Mouse (Mus musculus) heart, embryonic 12.5 days (tissue): ENCODE data around the gene 1600014C10Rik. TPM values are rescaled to one million over a fixed set of nuclear protein-coding genes. Genes with fewer than 3 reads are reported as not detected.

ENCODE experiments used
- ATAC-seq: fragments of 200-750 bp; cut with Nextera tagmentation; 2 replicates; pipeline ENCODE4 v1.8.0; 2017; ENCODE audit warnings: moderate TSS enrichment, moderate library complexity; ENCODE audit not compliant: insufficient number of reproducible peaks, low FRiP score
- H3K27ac ChIP-seq: fragments of 300-500 bp; sonication (generic); 2 replicates; pipeline ENCODE4 v1.5.1; 2016; ENCODE audit warnings: mild to moderate bottlenecking, moderate library complexity; ENCODE audit not compliant: poor library complexity, severe bottlenecking
- H3K27me3 ChIP-seq: fragments of 300-500 bp; sonication (generic); replicated peaks from 2 replicates; pipeline ENCODE4 v1.6.1; 2016; ENCODE audit warnings: mild to moderate bottlenecking, moderate library complexity
- H3K36me3 ChIP-seq: fragments of 300-500 bp; sonication (generic); 2 replicates; pipeline ENCODE4 v1.6.1; 2016; ENCODE audit warnings: mild to moderate bottlenecking, moderate library complexity
- H3K4me1 ChIP-seq: fragments of 300-500 bp; sonication (generic); replicated peaks from 2 replicates; pipeline ENCODE4 v1.6.1; 2016; ENCODE audit warnings: mild to moderate bottlenecking
- H3K4me2 ChIP-seq: fragments of 300-500 bp; sonication (generic); 2 replicates; pipeline ENCODE4 v1.6.1; 2016; ENCODE audit warnings: mild to moderate bottlenecking, moderate library complexity
- H3K4me3 ChIP-seq: fragments of 300-500 bp; sonication (generic); 2 replicates; pipeline ENCODE4 v1.5.1; 2016; ENCODE audit warnings: mild to moderate bottlenecking
- H3K9ac ChIP-seq: fragments of 300-500 bp; sonication (generic); 2 replicates; pipeline ENCODE4 v1.6.1; 2016; ENCODE audit warnings: mild to moderate bottlenecking, moderate library complexity
- H3K9me3 ChIP-seq: fragments of 300-500 bp; sonication (generic); replicated peaks from 2 replicates; pipeline ENCODE4 v1.6.1; 2016; ENCODE audit warnings: mild to moderate bottlenecking, moderate library complexity
- WGBS: fragments of 180-500 bp; shearing (Covaris S2); methylation state at CpG from one replicate; pipeline ENCODE4 v1.1.7; 2016; 5-methylcytosine and 5-hydroxymethylcytosine counted together
- polyA plus RNA-seq: library from polyadenylated mRNA; unstranded; fragments of >200 nt; fragmentation: Nextera tagmentation; extraction: Ambion mirVana; gene quantifications from 2 replicates; pipeline ENCODE4 v1.2.1, GENCODE M21; 2016

Gene 1600014C10Rik
- polyA plus RNA-seq, 1 experiment from 2014 or later: 13.5 TPM

- Histone ChIP-seq H3K4me2 (no peak overlapping the region), H3K9me3 (no peaks in the 10 kb centered on the region), H3K4me1 (peaks cover 16% of the 10 kb centered on the region), H3K9ac (no peak overlapping the region), H3K36me3 (peaks cover 26% of the 10 kb centered on the region), H3K27ac (no peak overlapping the region), H3K27me3 (no peaks in the 10 kb centered on the region), H3K4me3 (no peak overlapping the region)
- WGBS: 63% methylated on average over 5 of the region's 5 CpGs
- ATAC-seq: peak; percentile 19; the same call in 1 of the 2 replicates
These were observed 34.6 kb downstream of the 1600014C10Rik start for GRCm38 (mm10) chr7:38217417-38218171.

DNA sequence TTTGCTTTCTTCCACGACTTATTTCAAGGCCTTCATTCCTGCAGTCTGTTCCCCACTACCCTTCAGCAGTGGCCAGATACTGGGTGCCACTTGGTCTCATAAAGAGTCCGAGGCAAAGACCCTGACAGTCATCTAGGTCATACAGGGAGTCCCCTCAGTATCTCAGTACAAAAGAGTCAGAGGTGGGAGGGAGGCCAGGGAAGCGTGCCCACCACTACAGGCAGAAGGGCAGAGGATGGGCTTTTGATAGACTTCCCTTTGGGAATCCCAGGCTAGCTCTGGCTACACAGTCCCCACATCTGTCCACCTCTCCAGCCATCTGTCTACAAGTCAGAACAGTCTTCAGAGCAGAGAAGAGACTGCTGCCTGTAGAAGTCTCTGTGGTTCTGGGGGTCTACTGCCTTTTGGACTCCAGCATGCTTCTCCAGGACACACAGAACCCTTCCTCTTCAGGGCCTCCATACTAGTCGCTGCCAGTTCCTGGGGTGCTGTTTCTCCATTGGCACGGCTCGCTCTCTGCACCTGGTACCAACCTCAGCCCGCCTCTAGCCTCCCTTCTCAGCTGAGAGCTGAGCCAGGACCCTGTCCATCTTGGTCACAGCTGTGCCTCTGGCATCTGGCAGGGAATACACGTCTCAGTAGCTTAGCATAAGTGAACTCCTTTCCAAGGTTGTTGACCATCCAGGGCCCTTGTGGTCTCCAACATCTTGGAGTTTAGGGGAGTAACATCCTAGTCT lies 35.8 kb downstream of the 1600014C10Rik start:
- Histone ChIP-seq H3K4me3 (no peak overlapping the region), H3K27me3 (no peaks in the 10 kb centered on the region), H3K27ac (no peak overlapping the region), H3K36me3 (peaks cover 26% of the 10 kb centered on the region), H3K9ac (no peak overlapping the region), H3K4me1 (peaks cover 11% of the 10 kb centered on the region), H3K4me2 (no peak overlapping the region), H3K9me3 (no peaks in the 10 kb centered on the region)
- 72% methylated on average over 8 of the region's 8 CpGs for WGBS
- no peak for ATAC-seq

GRCm38 (mm10) chr7:38219526-38219925 lies 36.5 kb downstream of the 1600014C10Rik start:
- Histone ChIP-seq H3K4me2 (no peak overlapping the region), H3K27ac (no peak overlapping the region), H3K4me3 (no peak overlapping the region), H3K9ac (no peak overlapping the region), H3K4me1 (peaks cover 13% of the 10 kb centered on the region), H3K27me3 (no peaks in the 10 kb centered on the region), H3K9me3 (no peaks in the 10 kb centered on the region), H3K36me3 (peaks cover 26% of the 10 kb centered on the region)
- WGBS: 84% methylated on average over 4 of the region's 4 CpGs
- ATAC-seq: no peak

DNA sequence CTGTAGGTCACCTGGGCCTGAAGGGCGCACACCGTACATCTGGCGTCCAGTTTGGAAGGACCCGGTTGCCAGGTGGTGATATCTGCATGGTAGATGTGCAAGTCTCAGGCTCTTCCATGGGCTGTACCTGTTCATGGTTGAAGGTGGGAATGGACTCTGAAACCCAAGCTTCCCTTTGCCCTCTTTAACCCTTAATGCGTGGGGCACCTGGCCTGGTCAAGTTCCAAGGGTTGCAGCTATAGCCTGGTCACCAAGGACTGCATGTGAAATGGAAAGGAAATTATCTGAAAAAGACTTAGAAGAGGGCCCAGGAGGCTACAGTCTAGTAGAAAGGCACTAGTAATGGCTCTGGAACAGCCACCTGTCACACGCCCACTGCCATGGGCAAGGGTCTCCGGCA lies 37.8 kb downstream of the 1600014C10Rik start:
- WGBS: 92% methylated on average over 7 of the region's 7 CpGs
- Histone ChIP-seq H3K27ac (no peak overlapping the region), H3K4me3 (no peak overlapping the region), H3K27me3 (no peaks in the 10 kb centered on the region), H3K9ac (no peak overlapping the region), H3K36me3 (peaks cover 26% of the 10 kb centered on the region), H3K9me3 (no peaks in the 10 kb centered on the region), H3K4me1 (peaks cover 21% of the 10 kb centered on the region), H3K4me2 (no peak overlapping the region)
- no peak for ATAC-seq

DNA sequence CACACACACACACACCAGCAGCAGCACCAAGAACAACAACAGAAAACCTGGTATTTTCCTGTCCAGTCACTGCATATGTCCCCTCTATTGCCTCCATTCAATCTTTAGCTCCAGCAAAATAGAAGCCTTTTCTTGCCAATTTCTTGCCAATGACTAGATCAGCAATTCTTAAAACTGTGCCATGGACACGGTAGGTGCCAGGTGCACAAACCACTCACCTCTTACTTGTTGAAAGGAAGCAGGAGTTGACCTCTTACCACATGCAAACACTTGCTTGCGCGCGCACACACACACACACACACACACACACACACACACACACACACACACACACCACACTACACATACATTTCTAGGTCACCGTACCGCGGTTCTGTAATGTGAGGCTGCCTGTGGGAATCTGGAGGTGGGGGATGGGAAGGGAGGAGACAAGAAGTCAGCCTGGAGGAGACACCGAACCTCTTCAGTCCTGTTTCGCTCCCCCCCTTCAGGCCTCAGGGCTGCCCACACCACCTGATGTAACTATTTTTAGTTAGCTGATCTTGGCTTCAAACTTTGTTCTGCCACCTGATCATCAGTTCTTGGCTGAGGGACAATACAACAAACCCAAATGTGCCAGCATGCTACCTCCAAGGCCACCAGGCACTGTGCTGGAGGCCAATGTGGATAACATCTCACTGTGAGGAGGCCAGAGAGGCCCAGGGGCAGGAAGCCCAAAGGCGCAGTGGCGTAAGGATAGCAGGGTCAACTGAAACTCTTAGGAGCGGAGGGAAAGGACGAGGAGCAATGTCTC lies 41.8 kb downstream of the 1600014C10Rik start:
- WGBS: 66% methylated on average over 13 of the region's 13 CpGs
- H3K4me3 ChIP-seq: no peak overlapping the region
- H3K9me3 ChIP-seq: no peaks in the 10 kb centered on the region
- no peak for ATAC-seq
- 0 out of 2 replicates have a peak overlapping the region, but pooled peaks have one; percentile 37 for H3K27ac ChIP-seq
- peaks cover 23% of the 10 kb centered on the region for H3K36me3 ChIP-seq
- H3K4me2 ChIP-seq: peak overlapping the region; percentile 20; the same call in 1 of the 2 replicates
- 0 out of 2 replicates have a peak, but pooled peaks cover 4% of the 10 kb centered on the region for H3K27me3 ChIP-seq
- no peak overlapping the region for H3K9ac ChIP-seq
- peaks cover 18% of the 10 kb centered on the region for H3K4me1 ChIP-seq

DNA sequence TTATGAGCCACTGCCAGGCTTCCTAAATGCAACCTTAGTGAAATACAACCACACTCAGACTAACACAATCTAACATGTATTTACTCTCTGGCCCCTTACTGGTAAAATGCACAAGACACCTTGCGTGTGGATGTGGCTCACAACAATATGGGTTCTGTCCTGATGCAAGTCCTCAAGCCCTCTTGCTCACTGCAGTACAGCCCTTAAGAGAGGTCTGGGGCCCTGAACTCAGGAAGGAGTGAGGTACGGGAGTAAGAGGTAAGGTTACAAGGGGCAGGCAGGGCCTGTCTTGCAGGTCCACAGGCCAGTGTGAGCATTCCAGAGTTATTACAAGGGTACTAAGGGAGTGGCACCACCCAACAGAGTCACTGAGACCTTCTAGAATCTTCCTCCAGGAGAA lies 43.2 kb downstream of the 1600014C10Rik start:
- Histone ChIP-seq H3K36me3 (peaks cover 10% of the 10 kb centered on the region), H3K27ac (no peak overlapping the region), H3K4me3 (no peak overlapping the region; the same call in 1 of the 2 replicates), H3K9ac (no peak overlapping the region), H3K4me2 (peak overlapping the region; percentile 85; the same call in 1 of the 2 replicates), H3K9me3 (no peaks in the 10 kb centered on the region), H3K27me3 (0 out of 2 replicates have a peak, but pooled peaks cover 4% of the 10 kb centered on the region), H3K4me1 (peaks cover 14% of the 10 kb centered on the region)
- WGBS: 79% methylated on average over 2 of the region's 2 CpGs
- no peak for ATAC-seq

- WGBS: 1% methylated on average over 25 of the region's 25 CpGs
- Histone ChIP-seq H3K9me3 (no peaks in the 10 kb centered on the region), H3K9ac (peak overlapping the region; percentile 75), H3K27ac (peak overlapping the region; percentile 63), H3K4me3 (peak overlapping the region; percentile 71), H3K4me1 (peaks cover 14% of the 10 kb centered on the region), H3K4me2 (peak overlapping the region; percentile 85), H3K27me3 (0 out of 2 replicates have a peak, but pooled peaks cover 4% of the 10 kb centered on the region), H3K36me3 (no peaks in the 10 kb centered on the region)
- ATAC-seq: peak; percentile 63
These were observed 44.3 kb downstream of the 1600014C10Rik start for GRCm38 (mm10) chr7:38227181-38227899.

- no peaks in the 10 kb centered on the region for H3K36me3 ChIP-seq
- peaks cover 14% of the 10 kb centered on the region for H3K4me1 ChIP-seq
- 0 out of 2 replicates have a peak, but pooled peaks cover 4% of the 10 kb centered on the region for H3K27me3 ChIP-seq
- peak; percentile 94 for ATAC-seq
- peak within 1 kb of the TSS; percentile 63 for H3K27ac ChIP-seq
- H3K9ac ChIP-seq: peak within 1 kb of the TSS; percentile 75
- WGBS: 1% methylated on average over 36 of the region's 36 CpGs
- no peaks in the 10 kb centered on the region for H3K9me3 ChIP-seq
- H3K4me3 ChIP-seq: peak within 1 kb of the TSS; percentile 71
- H3K4me2 ChIP-seq: peak within 1 kb of the TSS; percentile 85
These were observed 44.9 kb downstream of the 1600014C10Rik start, which contains the start of gene Plekhf1 for GRCm38 (mm10) chr7:38227900-38228298. Plekhf1 (minus strand) TSS chr7:38228016.

GRCm38 (mm10) chr7:38228329-38228728 lies 45.3 kb downstream of the 1600014C10Rik start:
- Histone ChIP-seq H3K27me3 (0 out of 2 replicates have a peak, but pooled peaks cover 4% of the 10 kb centered on the region), H3K4me3 (peak overlapping the region; percentile 71), H3K9ac (peak overlapping the region; percentile 55; the same call in 1 of the 2 replicates), H3K4me2 (peak overlapping the region; percentile 85), H3K4me1 (peaks cover 14% of the 10 kb centered on the region), H3K27ac (no peak overlapping the region), H3K9me3 (no peaks in the 10 kb centered on the region), H3K36me3 (no peaks in the 10 kb centered on the region)
- 23% methylated on average over 8 of the region's 8 CpGs for WGBS
- ATAC-seq: no peak

GRCm38 (mm10) chr7:38230285-38230684 lies 47.3 kb downstream of the 1600014C10Rik start:
- 0 out of 2 replicates have a peak, but pooled peaks cover 4% of the 10 kb centered on the region for H3K27me3 ChIP-seq
- no peak for ATAC-seq
- WGBS: 17% methylated on average over 8 of the region's 8 CpGs
- H3K27ac ChIP-seq: 0 out of 2 replicates have a peak overlapping the region, but pooled peaks have one; percentile 1
- no peak overlapping the region for H3K9ac ChIP-seq
- peaks cover 4% of the 10 kb centered on the region for H3K4me1 ChIP-seq
- no peak overlapping the region for H3K4me3 ChIP-seq
- H3K36me3 ChIP-seq: no peaks in the 10 kb centered on the region
- no peak overlapping the region for H3K4me2 ChIP-seq
- H3K9me3 ChIP-seq: no peaks in the 10 kb centered on the region
